Mouse (Mus musculus): ENCODE measurements around the gene Psmc5.

Psmc5 gene

DNA sequence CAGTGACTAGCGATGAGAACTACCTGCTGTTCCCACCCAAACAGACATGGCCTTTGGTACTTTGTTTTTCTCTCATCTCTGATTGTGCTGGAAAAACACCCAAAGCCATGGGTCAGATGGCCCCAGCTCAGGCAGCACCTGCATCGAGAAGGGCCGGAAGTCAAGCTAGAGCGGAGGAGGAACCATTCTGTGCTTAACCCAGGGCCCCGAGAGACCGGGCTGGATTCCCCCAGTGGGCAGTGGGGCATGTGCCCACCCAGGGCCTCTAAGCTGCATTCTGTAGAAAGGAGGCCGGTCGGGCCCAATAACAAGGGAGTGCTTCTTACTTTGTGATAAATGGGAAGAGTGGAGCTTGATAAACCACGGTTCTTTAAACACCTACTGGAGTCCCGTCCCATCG, 52.2 kb downstream of the Psmc5 start:
- no peak for DNase-seq

DNA sequence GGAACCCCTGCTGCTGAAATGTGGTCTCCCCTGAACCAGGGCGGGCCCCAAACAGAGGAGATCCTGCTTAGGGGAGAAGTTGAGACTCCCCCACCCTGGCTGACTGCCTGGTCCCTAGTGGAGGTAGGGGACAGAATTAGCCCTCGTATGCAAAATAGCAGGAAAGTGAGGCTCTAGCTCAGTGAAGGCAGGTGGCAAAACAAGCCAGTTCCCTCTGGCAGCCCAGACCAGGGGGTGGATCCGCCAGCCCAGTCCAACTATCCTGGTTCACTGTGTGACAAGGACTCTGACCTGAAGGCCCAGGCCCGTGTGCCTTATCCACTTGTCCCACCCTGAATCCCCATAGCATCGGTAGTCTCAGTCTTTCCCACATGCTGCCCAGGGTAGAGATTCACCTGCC, 54.2 kb downstream of the Psmc5 start:
- no peak for DNase-seq

Measured in kidney, postnatal 25 days (tissue).